Mouse (Mus musculus): ENCODE results near the gene Diaph3. TPM values are rescaled to one million over a fixed set of nuclear protein-coding genes. Genes with fewer than 3 reads are reported as not detected.

The Diaph3 gene
- total RNA-seq, 2 experiments from 2014 or later = 7.3 to 8.7 TPM

GRCm38 (mm10) chr14:86864053-86864452 is 277.0 kb downstream of the Diaph3 start:
- no peak for DNase-seq
- intact Hi-C loops (cut with DNase I) = no loop called here

DNA sequence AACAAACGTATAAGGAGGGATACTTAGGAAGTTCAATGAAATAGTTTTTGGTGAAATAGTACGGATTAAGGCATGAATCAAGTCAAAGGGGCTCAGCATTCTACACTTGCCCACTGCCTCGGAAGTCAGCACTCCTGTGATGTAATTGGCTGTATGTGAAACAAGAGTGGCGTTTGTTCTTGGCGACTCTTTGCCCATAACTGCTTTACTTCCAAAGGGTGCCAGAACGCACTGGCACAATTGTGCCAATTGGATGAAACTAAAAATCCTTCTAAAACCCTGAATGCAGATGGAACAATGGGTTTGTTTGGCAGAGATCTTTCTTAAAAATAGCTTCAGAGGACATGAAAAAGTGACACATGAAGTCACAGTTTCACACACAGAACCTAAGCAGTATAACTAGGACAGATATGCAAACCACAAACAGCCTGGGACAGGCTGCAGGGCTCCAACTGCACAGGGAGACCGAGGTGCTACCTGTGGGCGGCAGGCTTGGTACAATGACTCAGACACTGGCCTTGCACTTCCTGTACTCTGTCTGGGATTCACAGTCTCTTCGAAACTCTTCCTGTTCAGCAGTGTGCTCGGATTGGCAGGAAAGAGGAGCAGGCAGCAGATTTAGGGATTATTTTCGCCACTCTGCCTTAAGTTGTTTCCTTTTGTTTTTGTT is 279.6 kb downstream of the Diaph3 start:
- intact Hi-C loops (cut with DNase I) = no loop called here

DNA sequence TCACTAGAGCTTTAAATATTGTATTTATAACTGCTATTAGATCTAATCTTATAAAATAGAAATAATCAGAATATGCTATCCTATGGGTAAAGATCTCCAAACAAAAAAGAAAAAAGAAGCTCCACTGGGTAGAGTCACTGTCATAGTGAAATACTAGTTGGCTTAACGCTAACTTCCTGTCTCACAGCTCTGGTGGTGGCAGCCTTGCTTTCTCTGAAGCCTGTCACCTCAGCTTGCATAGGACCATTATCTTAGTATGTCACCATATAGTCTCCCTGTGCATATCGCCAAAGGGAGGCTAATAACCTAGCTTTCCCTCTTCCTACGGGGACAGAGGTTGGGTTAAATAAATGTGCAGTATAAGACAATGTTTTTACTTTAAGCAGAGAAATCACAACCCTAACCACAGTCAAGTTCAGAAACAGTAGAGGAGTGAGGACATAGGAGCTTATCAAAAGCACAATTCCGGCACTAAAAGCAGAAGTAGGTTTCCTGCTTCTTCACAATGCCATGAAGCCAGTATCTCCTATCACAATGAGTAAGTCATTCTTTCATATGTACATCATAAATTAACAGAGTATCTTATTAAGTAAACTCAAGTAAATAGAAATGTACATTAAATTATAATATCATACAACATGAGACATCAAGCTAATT is 293.8 kb downstream of the Diaph3 start:
- intact Hi-C loops (cut with DNase I) = no loop called here
- DNase-seq = no peak

More for the DNA sequence above, 279.6 kb downstream of the Diaph3 start:
- DNase-seq = no peak

- intact Hi-C loops (cut with DNase I) = no loop called here
- DNase-seq = no peak
Observed at GRCm38 (mm10) chr14:86844075-86844474, 297.0 kb downstream of the Diaph3 start.

DNA sequence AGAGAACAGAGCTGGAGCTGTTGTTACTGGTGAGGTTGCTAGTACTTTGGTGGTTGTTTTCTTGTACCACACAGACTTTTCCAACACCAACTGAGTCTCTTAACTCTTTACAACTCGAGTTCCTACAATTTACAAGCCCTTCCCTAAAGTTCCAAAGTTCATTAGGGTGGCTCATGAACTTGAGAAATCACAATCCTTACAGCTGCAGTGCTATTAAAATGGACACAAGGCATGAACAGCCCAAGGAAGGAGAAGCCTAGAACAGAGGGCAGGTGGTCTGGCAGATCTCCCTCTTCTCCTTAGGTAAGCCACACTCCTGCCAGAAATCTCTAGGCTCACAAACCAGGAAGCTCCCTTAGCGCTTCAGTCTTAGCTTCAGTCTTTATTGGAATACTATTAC is 303.4 kb downstream of the Diaph3 start:
- DNase-seq = no peak
- intact Hi-C loops (cut with DNase I) = no loop called here

DNA sequence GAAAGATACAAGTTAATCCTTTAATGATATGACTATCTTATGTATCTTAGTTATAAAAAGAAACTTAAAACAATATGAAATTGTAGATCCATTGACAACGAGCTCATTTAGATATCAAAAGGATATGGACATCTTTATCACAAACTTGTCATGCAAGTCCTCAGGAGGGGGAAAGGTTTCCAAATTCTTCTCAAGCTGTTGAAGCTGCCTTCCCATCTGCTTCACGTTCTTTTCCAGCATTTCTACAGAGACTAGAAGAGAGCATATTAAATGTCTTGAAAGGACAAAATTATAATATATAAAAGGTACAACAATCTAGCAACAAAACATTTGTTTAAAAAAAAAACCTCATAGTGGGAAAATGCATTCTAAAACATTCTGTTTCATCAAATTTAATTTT is 306.2 kb downstream of the Diaph3 start:
- intact Hi-C loops (cut with DNase I) = no loop called here
- DNase-seq = no peak

GRCm38 (mm10) chr14:86834269-86834668 is 306.8 kb downstream of the Diaph3 start:
- intact Hi-C loops (cut with DNase I) = no loop called here
- DNase-seq = no peak

- no peak for DNase-seq
Observed at GRCm38 (mm10) chr14:86833003-86833402, 308.0 kb downstream of the Diaph3 start.

GRCm38 (mm10) chr14:86816246-86816645 is 324.8 kb downstream of the Diaph3 start:
- intact Hi-C loops (cut with DNase I) = no loop called here
- DNase-seq = no peak

More at GRCm38 (mm10) chr14:86833003-86833402, 308.0 kb downstream of the Diaph3 start:
- intact Hi-C loops (cut with DNase I) = no loop called here

GRCm38 (mm10) chr14:86788880-86789641 is 352.0 kb downstream of the Diaph3 start:
- no peak for DNase-seq
- intact Hi-C loops (cut with DNase I) = loop anchor here (10.0 kb wide), 2 partner anchors 474 to 666 kb away; no protein-coding TSS in a partner anchor

DNA sequence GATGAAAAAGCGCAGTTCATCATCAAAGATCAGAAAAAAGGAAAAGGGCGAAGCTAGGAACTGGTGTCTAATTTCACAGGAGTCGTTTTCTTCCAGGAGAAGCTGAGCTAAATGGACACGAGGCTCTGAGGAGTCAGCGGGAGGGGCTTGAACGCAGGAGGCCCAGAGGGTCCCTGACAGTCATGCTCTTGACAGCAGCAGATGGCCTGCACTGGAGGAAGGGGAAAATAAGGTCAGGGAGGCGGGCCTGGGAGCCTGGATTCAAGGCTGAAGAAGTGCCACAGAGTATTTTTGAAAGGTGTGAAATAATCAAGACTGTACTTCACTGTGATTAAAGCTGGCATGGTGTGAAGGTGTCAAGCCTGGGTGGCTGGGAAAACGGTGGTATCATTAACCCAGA is 354.2 kb downstream of the Diaph3 start:
- intact Hi-C loops (cut with DNase I) = loop anchor here (10.0 kb wide), 2 partner anchors 472 to 668 kb away; no protein-coding TSS in a partner anchor
- no peak for DNase-seq

DNA sequence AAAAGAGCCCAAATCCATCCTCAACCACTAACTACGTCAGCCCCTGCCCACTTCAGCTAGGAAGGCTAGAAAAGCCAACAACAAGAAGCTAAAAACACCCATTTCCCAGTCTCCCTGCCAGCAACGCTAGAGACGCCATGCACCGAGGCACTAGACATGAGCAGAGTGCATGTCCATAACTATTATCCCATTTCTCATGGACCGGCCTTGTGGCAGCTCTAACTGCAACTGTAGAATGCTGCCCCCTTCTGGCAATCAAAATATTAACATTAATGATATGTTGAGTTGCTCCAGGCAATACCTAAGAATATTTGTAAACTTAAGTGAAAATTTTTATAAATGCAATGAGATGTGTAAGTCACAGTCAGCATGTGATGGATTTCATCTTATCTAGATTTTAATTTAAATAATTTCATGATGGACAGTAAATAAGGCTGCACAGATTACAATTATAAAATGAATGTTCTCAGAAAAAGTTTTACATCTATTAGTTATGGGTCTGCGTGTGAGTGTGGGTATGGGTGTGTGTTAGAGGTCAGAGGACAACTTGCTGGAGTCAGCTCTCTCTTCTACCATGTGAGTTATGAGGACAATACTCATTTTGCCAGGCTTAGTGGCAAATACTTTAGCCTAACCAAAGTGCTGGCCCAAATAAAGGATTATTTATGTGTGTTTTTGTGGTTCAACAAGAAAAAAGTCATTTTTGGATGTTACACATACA is 359.3 kb downstream of the Diaph3 start:
- peak; percentile 44 to 66 for DNase-seq
- intact Hi-C loops (cut with DNase I) = loop anchor here (1.0 to 10.0 kb wide), 3 partner anchors 103 to 673 kb away; no protein-coding TSS in a partner anchor

DNA sequence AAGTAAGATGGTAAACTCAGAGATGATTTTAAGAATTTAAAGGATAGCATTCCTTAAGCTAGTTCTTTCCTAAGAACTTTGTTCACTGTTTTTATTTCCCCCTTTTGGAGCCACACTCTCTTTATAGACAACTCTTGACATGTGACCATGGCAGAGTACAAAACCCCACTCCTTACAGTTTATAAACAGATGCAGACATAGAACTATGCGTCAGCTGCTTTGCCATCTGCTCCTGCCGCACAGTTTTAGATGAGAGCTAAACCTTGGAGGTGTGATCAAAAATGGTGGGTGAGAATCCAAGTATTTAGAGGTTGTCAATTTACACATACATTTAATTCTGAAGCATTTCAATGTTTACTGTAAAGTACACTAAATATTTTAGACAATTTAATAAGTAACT is 367.7 kb downstream of the Diaph3 start:
- intact Hi-C loops (cut with DNase I) = no loop called here
- no peak for DNase-seq

GRCm38 (mm10) chr14:86772176-86773150 is 368.6 kb downstream of the Diaph3 start:
- intact Hi-C loops (cut with DNase I) = no loop called here
- DNase-seq = no peak

- intact Hi-C loops (cut with DNase I) = no loop called here
- DNase-seq = no peak
Observed at GRCm38 (mm10) chr14:86764286-86764685, 376.7 kb downstream of the Diaph3 start.

DNA sequence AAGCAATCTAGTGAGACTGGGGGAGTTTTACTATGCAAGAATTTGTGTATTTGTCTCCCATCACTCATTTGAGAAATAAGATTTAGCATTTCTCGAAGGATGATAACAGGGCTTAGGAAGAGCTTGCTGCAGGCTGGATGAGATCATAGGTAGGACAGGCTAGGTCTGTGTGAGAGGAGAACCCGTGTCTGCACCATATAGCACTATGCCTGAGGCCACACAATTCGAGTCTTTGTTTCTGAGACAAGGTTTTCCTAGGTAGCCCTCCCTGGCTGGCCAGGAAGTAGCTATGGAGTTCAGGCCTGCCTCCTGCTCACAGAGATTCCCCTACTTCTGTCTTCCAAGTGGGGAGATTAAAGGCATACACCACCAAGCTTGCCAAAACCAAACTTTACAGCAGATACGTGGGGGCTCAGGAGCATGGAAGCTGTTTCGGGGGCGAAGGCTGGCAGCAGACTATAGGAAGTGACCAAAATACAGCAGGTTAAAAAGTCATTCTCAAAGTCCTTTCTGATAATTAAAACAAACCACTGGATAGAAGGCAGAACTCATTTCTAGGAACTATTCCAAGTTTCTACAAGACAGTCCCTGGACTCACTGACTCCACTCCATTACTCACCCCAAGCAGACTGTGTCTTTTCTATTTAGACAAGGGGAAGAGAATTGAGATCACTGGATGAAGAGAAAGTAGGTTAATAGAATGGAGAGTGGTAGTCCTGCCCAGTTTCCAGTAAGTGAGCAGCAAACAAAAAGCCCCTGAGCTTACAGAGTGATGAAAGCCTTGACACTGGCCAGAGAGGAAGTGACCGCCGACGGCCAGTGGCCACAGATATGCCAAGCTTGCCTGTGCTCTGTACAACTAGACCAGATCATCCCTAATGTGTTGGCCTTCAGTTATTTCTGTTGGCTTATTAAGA is 383.2 kb downstream of the Diaph3 start:
- intact Hi-C loops (cut with DNase I) = no loop called here
- DNase-seq = peak; percentile 25 to 51

- peak; percentile 44 to 48 for DNase-seq
- intact Hi-C loops (cut with DNase I) = no loop called here
Observed at GRCm38 (mm10) chr14:86757132-86757531, 383.9 kb downstream of the Diaph3 start.

- intact Hi-C loops (cut with DNase I) = no loop called here
- no peak for DNase-seq
Observed at GRCm38 (mm10) chr14:86750351-86750750, 390.7 kb downstream of the Diaph3 start.

GRCm38 (mm10) chr14:86749425-86749824 is 391.6 kb downstream of the Diaph3 start:
- intact Hi-C loops (cut with DNase I) = no loop called here
- no peak for DNase-seq
